In the genomic region with DNA sequence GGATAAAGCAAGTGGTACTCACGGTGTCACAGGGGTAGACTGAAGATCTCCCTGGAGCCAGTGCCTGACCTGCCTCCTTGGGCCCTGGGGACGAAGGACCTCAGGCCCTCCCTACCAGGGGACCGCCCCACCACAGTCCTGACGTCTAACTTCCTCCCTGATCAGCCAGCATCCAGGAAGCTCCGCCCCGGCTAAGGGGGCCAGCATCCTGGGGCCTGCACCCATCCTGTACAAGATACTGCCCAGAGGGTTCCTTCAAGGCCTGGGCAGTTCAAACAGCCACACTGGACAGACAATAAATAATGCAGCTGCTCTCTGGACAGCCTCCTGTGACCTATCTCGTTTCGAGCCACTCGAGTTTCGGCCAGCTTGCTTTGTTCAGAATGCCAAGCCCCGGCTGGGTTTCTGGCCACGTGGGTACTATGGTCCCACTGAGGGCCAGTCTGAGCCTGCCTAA, we compare ENCODE assay signal across 10 mouse cellular contexts.
DNase-seq lines count a peak whose midpoint lies in the region; ATAC-seq and TF ChIP-seq lines count a peak whose summit lies in the region.
"Had no signal": no experiment of that assay in that cellular context is flagged by ENCODE, and none has a peak within 500 bp of the region (broad histone marks: within the 10 kb centered on the region; RNA-seq: fewer than 3 reads in every experiment).

No protein-coding gene starts in this region.

- H3K36me3 ChIP-seq in CH12.LX (replicated peaks in 1 of 2; ENCODE audit: control insufficient read depth in 1 of 2, insufficient read depth in 1 of 2, low read length in 1 of 2) = peaks cover 2 to 80% of the 10 kb centered on the region in 2 experiments
- H3K36me3 ChIP-seq in macrophage (ENCODE audit: inconsistent target) = no peaks in the 10 kb centered on the region
- H3K36me3 ChIP-seq: embryonic facial prominence, embryonic 12.5 days; lung, embryonic 15.5 days had no signal

- dilution Hi-C loops in CH12.LX (cut with MboI; ENCODE audit: extremely low pct_ligation_motif_present, extremely low pct_unique_long_range_greater_than_20kb, low sequenced_read_pairs) = no loop called here

- in situ Hi-C loops in CH12.LX (cut with MboI; ENCODE audit: low pct_ligation_motif_present, low pct_unique_long_range_greater_than_20kb, low sequenced_read_pairs) = no loop called here

- peak overlapping the region; percentile 54 to 68 (median 64) for H3K4me3 ChIP-seq in CH12.LX (replicated peaks in 1 of 3; ENCODE audit: low read depth in 2 of 3, low read length in 2 of 3, poor library complexity in 1 of 3)
- H3K4me3 ChIP-seq in macrophage (ENCODE audit: inconsistent target) = peak overlapping the region; percentile 45
- H3K4me3 ChIP-seq: embryonic facial prominence, embryonic 12.5 days; lung, embryonic 15.5 days had no signal

- DNase-seq in adrenal gland, postnatal 14 days = peak; percentile 73
- DNase-seq in adrenal gland, adult 18-20 months (ENCODE audit: low spot score in 2 of 2) = no peak
- DNase-seq in CH12.LX (ENCODE audit: extremely low read depth) = peak; percentile 82
- DNase-seq in layer of hippocampus, adult 9-11 months = no peak
- no peak for DNase-seq in frontal cortex, postnatal 10 days (ENCODE audit: low spot score in 2 of 2)
- no peak for DNase-seq in retina, postnatal 1 day

- peak; percentile 87 for ATAC-seq in inflammation-experienced regulatory T-cells, adult 6 months

- H3K79me2 ChIP-seq in CH12.LX (replicated peaks; ENCODE audit: control insufficient read depth, extremely low read depth, insufficient read depth, poor library complexity, severe bottlenecking) (peaks cover 70% of the 10 kb centered on the region), macrophage (ENCODE audit: inconsistent target) (peaks cover 45% of the 10 kb centered on the region)

- TF ChIP-seq POLR2A in CH12.LX (IDR thresholded peaks at IDR 0.05; ENCODE audit: low read depth, low read length) = peak; percentile 71; the same call in 1 of the 2 replicates

- peak overlapping the region; percentile 29 for H3K9ac ChIP-seq in CH12.LX (ENCODE audit: insufficient read depth, low read depth)
- H3K9ac ChIP-seq: embryonic facial prominence, embryonic 12.5 days; lung, embryonic 15.5 days had no signal

- no peak for TF ChIP-seq EP300 in CH12.LX (IDR thresholded peaks at IDR 0.05; ENCODE audit: low read length)

- H3K27me3 ChIP-seq in CH12.LX (replicated peaks) = no peaks in the 10 kb centered on the region
- H3K27me3 ChIP-seq: embryonic facial prominence, embryonic 12.5 days; lung, embryonic 15.5 days had no signal

- H3K27ac ChIP-seq in CH12.LX (ENCODE audit: insufficient read depth, low read depth) (peak overlapping the region; percentile 97), macrophage (peak overlapping the region; percentile 75)
- H3K27ac ChIP-seq: embryonic facial prominence, embryonic 12.5 days; lung, embryonic 15.5 days had no signal

- no peak for TF ChIP-seq RAD21 in CH12.LX (IDR thresholded peaks at IDR 0.05; ENCODE audit: low read depth, low read length)

- no peaks in the 10 kb centered on the region for H3K9me3 ChIP-seq in CH12.LX (replicated peaks; ENCODE audit: low read length)
- H3K9me3 ChIP-seq: embryonic facial prominence, embryonic 12.5 days; lung, embryonic 15.5 days had no signal

- 38% methylated on average over 12 of the region's 12 CpGs for WGBS in macrophage (ENCODE audit: missing documents)

- peak overlapping the region; percentile 82 for H3K4me2 ChIP-seq in CH12.LX (ENCODE audit: insufficient read depth, low read depth, poor library complexity, severe bottlenecking)
- H3K4me2 ChIP-seq: embryonic facial prominence, embryonic 12.5 days; lung, embryonic 15.5 days had no signal

- H3K4me1 ChIP-seq in CH12.LX (ENCODE audit: control insufficient read depth in 1 of 2, insufficient read depth in 2 of 2) = peaks cover 57 to 82% of the 10 kb centered on the region in 2 experiments
- H3K4me1 ChIP-seq: embryonic facial prominence, embryonic 12.5 days had no signal

- no peak for TF ChIP-seq CTCF in CH12.LX (conservative IDR thresholded peaks at IDR 0.05 in 1 of 2, IDR thresholded peaks at IDR 0.05 in 1 of 2; ENCODE audit: low read depth in 2 of 2, low read length in 2 of 2)

TF ChIP-seq in CH12.LX, 34 proteins besides CTCF, POLR2A, EP300 and RAD21:
- TF ChIP-seq USF1 (IDR thresholded peaks at IDR 0.05; ENCODE audit: low read depth, low read length) (peak; percentile 22; the same call in 1 of the 2 replicates), POLR2AphosphoS2 (IDR thresholded peaks at IDR 0.05; ENCODE audit: low read depth, low read length) (0 out of 2 replicates have a peak, but pooled peaks have one; percentile 43), MAX (IDR thresholded peaks at IDR 0.05; ENCODE audit: low read length) (peak; percentile 68), ZMIZ1 (IDR thresholded peaks at IDR 0.05; ENCODE audit: low read depth, low read length) (peak; percentile 56; the same call in 1 of the 2 replicates), HCFC1 (IDR thresholded peaks at IDR 0.05; ENCODE audit: low read depth, low read length) (no peak; the same call in 1 of the 2 replicates), PAX5 (IDR thresholded peaks at IDR 0.05; ENCODE audit: low read length) (no peak), JUND (conservative IDR thresholded peaks at IDR 0.05; ENCODE audit: low read depth, low read length) (no peak), UBTF (IDR thresholded peaks at IDR 0.05; ENCODE audit: low read depth, low read length) (no peak), MEF2A (IDR thresholded peaks at IDR 0.05; ENCODE audit: borderline replicate concordance, low read depth, low read length) (peak; percentile 75), ETS1 (conservative IDR thresholded peaks at IDR 0.05; ENCODE audit: low read depth, low read length) (peak; percentile 54), CHD1 (IDR thresholded peaks at IDR 0.05; ENCODE audit: low read depth, low read length) (no peak), NRF1 (IDR thresholded peaks at IDR 0.05; ENCODE audit: low read depth, low read length) (no peak), ELF1 (IDR thresholded peaks at IDR 0.05; ENCODE audit: low read depth, low read length) (peak; percentile 86), MYC (IDR thresholded peaks at IDR 0.05; ENCODE audit: low read depth, low read length) (peak; percentile 84; the same call in 1 of the 2 replicates), CHD2 (IDR thresholded peaks at IDR 0.05; ENCODE audit: low read length) (no peak), GABPA (IDR thresholded peaks at IDR 0.05; ENCODE audit: insufficient replicate concordance, low read depth, low read length) (no peak), E2F4 (IDR thresholded peaks at IDR 0.05; ENCODE audit: insufficient replicate concordance, low read depth, low read length) (no peak), SMC3 (IDR thresholded peaks at IDR 0.05; ENCODE audit: low read depth, low read length) (no peak), BHLHE40 (IDR thresholded peaks at IDR 0.05; ENCODE audit: low read depth, low read length) (no peak), NELFE (IDR thresholded peaks at IDR 0.05; ENCODE audit: low read depth, low read length) (peak; percentile 32; the same call in 1 of the 2 replicates), KAT2A (IDR thresholded peaks at IDR 0.05; ENCODE audit: insufficient replicate concordance, low read length) (no peak), IRF4 (IDR thresholded peaks at IDR 0.05; ENCODE audit: low read depth, low read length) (no peak), USF2 (conservative IDR thresholded peaks at IDR 0.05; ENCODE audit: low read depth, low read length) (no peak), MAFK (IDR thresholded peaks at IDR 0.05; ENCODE audit: insufficient replicate concordance, low read length) (no peak), RCOR1 (conservative IDR thresholded peaks at IDR 0.05; ENCODE audit: low read depth, low read length) (no peak), ZNF384 (IDR thresholded peaks at IDR 0.05; ENCODE audit: low read depth, low read length) (no peak), TBP (conservative IDR thresholded peaks at IDR 0.05; ENCODE audit: low read depth, low read length) (peak; percentile 59), MAZ (IDR thresholded peaks at IDR 0.05; ENCODE audit: low read depth, low read length) (no peak; the same call in 1 of the 2 replicates), ZKSCAN1 (IDR thresholded peaks at IDR 0.05; ENCODE audit: borderline replicate concordance, low read depth, low read length) (no peak), TCF12 (IDR thresholded peaks at IDR 0.05; ENCODE audit: low read depth, low read length) (peak; percentile 69), SIN3A (IDR thresholded peaks at IDR 0.05; ENCODE audit: low read length) (no peak; the same call in 1 of the 2 replicates), ZC3H11A (IDR thresholded peaks at IDR 0.05; ENCODE audit: low read depth, low read length) (no peak), MXI1 (IDR thresholded peaks at IDR 0.05; ENCODE audit: low read depth, low read length) (peak; percentile 47; the same call in 1 of the 2 replicates), JUN (IDR thresholded peaks at IDR 0.05; ENCODE audit: insufficient read depth, low read depth, low read length) (no peak)

Comparison
In these comparisons a context has a peak if more than half of its experiments do, and no peak if none do; other contexts are left out.
1. DNase-seq: peak in adrenal gland, postnatal 14 days (single experiment) and CH12.LX (single experiment); none in adrenal gland, adult 18-20 months (0 of 2), layer of hippocampus, adult 9-11 months (single experiment), frontal cortex, postnatal 10 days (0 of 2) and retina, postnatal 1 day (single experiment).